Mouse (Mus musculus): ENCODE measurements at regions not wholly inside any gene's neighbourhood (a gene's known extent, or its start where the extent isn't known, plus 50 kb on each side); places are given as distances from the start of the nearest gene placed in this dataset.

DNA sequence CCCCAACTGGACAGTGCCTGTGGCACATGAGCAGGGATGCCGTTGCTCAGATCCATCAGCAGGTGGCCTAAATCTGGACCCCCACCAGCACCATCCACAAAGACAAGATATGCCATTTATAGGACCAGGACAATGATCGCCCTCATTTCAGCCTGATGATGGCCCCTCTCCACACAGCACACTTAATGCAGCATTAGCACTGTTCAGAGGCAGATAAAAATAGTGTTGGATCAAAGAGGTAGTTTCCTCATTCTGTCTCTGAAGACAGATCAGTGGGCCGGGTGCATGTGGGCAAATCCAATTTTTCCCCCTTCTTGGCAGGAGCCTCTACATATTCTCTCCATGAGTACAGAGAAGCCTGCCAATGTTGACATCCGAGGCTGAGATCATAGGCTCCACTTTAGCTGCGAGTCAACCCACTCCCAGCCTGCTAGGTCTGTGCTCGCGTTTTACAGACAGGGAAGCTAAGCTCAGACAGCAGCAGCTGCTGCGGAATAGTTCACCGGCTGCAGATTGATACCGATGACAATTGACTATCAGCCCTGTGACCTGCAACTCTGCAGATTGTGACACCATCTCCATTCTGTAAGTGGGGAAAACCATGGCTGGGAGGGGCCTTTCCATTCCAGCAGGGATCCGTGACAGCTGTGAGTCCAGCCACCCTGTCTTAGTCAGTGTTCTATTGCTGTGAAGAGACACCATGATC is 188.7 kb upstream of the Hs6st1 start:
- Histone ChIP-seq H3K27me3 (replicated peaks; ENCODE audit: insufficient read depth, low read length) (no peaks in the 10 kb centered on the region), H3K9me3 (ENCODE audit: low read length) (no peaks in the 10 kb centered on the region), H3K27ac (ENCODE audit: low read length) (no peak overlapping the region), H3K4me3 (ENCODE audit: low read depth, low read length) (no peak overlapping the region), H3K4me1 (ENCODE audit: insufficient read depth, low read depth, low read length) (peaks cover 8% of the 10 kb centered on the region; the same call in 1 of the 2 replicates), H3K36me3 (ENCODE audit: insufficient read depth, low read length) (no peaks in the 10 kb centered on the region), H3K9ac (replicated peaks; ENCODE audit: low read depth) (no peak overlapping the region), H3K4me2 (replicated peaks; ENCODE audit: low read depth, low read length) (no peak overlapping the region)
- no peak for TF ChIP-seq EP300 (IDR thresholded peaks at IDR 0.05)
- TF ChIP-seq CTCF (IDR thresholded peaks at IDR 0.05) = peak; percentile 29
- DNase-seq (ENCODE audit: low spot score) (peak; percentile 83), ATAC-seq (peak; percentile 90)
- WGBS = 45% methylated on average over 11 of the region's 11 CpGs

DNA sequence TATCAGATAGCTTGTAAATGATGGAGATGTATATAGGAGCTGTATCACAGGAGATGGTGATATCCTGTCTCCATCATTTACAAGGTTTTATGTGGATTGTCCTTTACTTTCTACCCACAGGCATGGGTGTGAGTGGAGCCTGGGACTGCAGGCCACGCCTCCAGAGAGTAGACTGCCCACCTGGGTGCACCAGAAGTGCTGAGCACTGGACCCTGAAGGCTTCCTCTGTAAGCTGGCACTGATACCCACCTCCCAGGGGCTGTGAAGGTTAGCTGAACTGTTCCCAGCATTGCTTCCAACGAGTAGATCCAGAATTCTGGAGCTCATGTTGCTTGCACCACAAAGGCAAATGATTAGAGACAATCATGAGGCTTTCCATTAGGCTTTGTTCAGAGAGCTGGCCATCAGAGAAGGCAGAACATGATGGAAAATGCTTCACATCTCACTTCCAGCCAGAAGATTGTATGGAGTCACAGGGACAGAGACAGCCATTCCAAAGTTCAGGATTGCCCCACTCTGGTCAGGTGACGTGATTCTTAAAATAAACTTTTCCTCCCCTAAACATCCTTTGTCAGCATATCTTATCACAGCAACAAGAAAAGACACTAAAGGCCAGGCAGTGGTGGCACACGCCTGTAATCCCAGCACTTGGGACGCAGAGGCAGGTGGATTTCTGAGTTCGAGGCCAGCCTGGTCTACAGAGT is 187.5 kb upstream of the Hs6st1 start:
- no peak for ATAC-seq
- Histone ChIP-seq H3K9me3 (ENCODE audit: low read length) (no peaks in the 10 kb centered on the region), H3K27me3 (replicated peaks; ENCODE audit: insufficient read depth, low read length) (no peaks in the 10 kb centered on the region), H3K27ac (ENCODE audit: low read length) (no peak overlapping the region), H3K4me3 (ENCODE audit: low read depth, low read length) (no peak overlapping the region), H3K4me2 (replicated peaks; ENCODE audit: low read depth, low read length) (no peak overlapping the region), H3K36me3 (ENCODE audit: insufficient read depth, low read length) (no peaks in the 10 kb centered on the region), H3K4me1 (ENCODE audit: insufficient read depth, low read depth, low read length) (no peaks in the 10 kb centered on the region), H3K9ac (replicated peaks; ENCODE audit: low read depth) (no peak overlapping the region)
- TF ChIP-seq EP300 (IDR thresholded peaks at IDR 0.05) = no peak
- no peak for TF ChIP-seq CTCF (IDR thresholded peaks at IDR 0.05)
- WGBS = 80% methylated on average over 6 of the region's 6 CpGs
- DNase-seq (ENCODE audit: low spot score) = no peak

DNA sequence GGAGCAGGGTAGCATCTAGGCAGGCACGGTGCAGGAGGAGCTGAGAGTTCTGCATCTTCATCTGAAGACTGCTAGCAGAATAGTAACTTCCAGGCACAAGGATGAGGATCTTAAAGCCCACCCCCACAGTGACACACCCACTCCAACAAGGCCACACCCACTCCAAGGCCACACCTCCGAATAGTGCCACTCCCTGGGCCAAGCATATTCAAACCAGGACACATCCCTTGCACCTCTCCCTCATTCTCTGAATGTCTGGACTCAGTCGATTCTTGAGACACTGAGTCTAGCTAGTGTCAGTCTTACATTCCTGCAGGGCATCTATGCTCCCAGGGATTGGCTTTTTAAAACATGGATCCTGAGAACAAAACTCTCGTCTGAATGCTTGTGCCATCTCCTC is 186.7 kb upstream of the Hs6st1 start:
- no peak overlapping the region for H3K27ac ChIP-seq (ENCODE audit: low read length)
- no peak overlapping the region for H3K4me2 ChIP-seq (replicated peaks; ENCODE audit: low read depth, low read length)
- TF ChIP-seq CTCF (IDR thresholded peaks at IDR 0.05) (no peak), EP300 (IDR thresholded peaks at IDR 0.05) (no peak)
- H3K27me3 ChIP-seq (replicated peaks; ENCODE audit: insufficient read depth, low read length) = no peaks in the 10 kb centered on the region
- WGBS = 74% methylated on average over 4 of the region's 4 CpGs
- no peak for ATAC-seq
- no peaks in the 10 kb centered on the region for H3K9me3 ChIP-seq (ENCODE audit: low read length)
- H3K9ac ChIP-seq (replicated peaks; ENCODE audit: low read depth) = no peak overlapping the region
- H3K4me3 ChIP-seq (ENCODE audit: low read depth, low read length) = no peak overlapping the region
- no peaks in the 10 kb centered on the region for H3K4me1 ChIP-seq (ENCODE audit: insufficient read depth, low read depth, low read length)
- no peaks in the 10 kb centered on the region for H3K36me3 ChIP-seq (ENCODE audit: insufficient read depth, low read length)
- no peak for DNase-seq (ENCODE audit: low spot score)

DNA sequence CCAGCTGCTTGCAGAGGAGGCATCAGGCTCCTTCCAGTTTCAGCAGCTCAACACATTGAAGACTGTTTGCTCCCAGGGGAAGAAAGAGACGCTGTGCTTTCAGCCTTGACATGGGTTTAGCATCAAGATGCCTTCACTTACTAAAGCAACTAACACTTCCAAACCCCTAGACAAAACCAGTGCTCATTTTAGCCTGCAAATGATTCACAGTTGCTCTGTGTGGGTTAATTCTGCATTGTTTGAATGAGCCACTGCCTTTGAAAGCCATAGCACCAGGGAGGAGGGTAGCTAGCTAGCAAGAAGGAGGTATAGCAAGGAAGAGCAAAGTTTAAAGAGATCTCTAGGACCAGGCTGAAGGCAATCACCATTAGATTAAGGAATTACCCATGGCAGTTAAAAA is 186.1 kb upstream of the Hs6st1 start:
- Histone ChIP-seq H3K27ac (ENCODE audit: low read length) (no peak overlapping the region), H3K4me1 (ENCODE audit: insufficient read depth, low read depth, low read length) (no peaks in the 10 kb centered on the region), H3K9me3 (ENCODE audit: low read length) (no peaks in the 10 kb centered on the region), H3K4me2 (replicated peaks; ENCODE audit: low read depth, low read length) (no peak overlapping the region), H3K36me3 (ENCODE audit: insufficient read depth, low read length) (no peaks in the 10 kb centered on the region), H3K27me3 (replicated peaks; ENCODE audit: insufficient read depth, low read length) (no peaks in the 10 kb centered on the region), H3K4me3 (ENCODE audit: low read depth, low read length) (no peak overlapping the region), H3K9ac (replicated peaks; ENCODE audit: low read depth) (no peak overlapping the region)
- ATAC-seq = no peak
- WGBS = 83% methylated on average over 1 of the region's 1 CpGs
- TF ChIP-seq EP300 (IDR thresholded peaks at IDR 0.05) (no peak), CTCF (IDR thresholded peaks at IDR 0.05) (no peak)
- no peak for DNase-seq (ENCODE audit: low spot score)

DNA sequence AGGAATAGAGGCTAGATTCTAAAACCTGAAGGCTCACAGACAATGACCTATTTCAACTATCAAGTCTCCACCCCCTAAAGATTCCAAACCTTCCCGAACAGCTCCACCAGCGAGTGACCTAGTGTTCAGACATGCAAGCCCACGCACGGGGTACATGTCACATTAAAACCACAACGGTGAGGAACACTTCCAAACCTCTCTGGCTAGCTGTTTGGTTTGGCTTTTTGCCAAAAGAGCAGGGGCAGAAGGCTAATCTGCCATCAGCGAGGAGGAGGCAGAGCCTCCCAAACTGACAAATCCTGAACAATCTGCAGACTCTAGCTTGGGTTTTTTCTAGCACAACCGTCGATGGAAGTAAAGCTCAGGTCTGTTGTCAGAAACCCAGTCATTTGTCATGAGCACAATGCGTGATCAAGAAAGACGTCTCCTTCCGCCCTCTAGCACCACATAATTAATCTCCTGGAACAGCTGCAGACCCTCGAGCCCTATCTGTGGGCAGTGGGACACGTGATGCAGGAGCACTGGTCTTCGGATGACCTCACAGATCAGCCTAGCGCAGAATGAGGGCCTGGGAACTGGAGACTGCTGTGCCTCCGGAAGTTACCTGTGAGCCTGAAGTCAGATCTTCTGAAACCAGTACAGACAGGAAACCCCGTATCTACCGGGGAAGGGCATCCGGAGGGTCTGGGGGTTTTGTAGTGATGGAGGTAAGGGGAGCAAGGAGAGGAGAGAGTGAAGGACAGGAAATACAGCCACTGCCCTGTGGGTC is 178.3 kb upstream of the Hs6st1 start:
- Histone ChIP-seq H3K27me3 (replicated peaks; ENCODE audit: insufficient read depth, low read length) (no peaks in the 10 kb centered on the region), H3K4me3 (ENCODE audit: low read depth, low read length) (no peak overlapping the region), H3K4me2 (replicated peaks; ENCODE audit: low read depth, low read length) (no peak overlapping the region), H3K36me3 (ENCODE audit: insufficient read depth, low read length) (no peaks in the 10 kb centered on the region), H3K9me3 (ENCODE audit: low read length) (peaks cover under 1% of the 10 kb centered on the region; the same call in 1 of the 2 replicates), H3K9ac (replicated peaks; ENCODE audit: low read depth) (no peak overlapping the region), H3K27ac (ENCODE audit: low read length) (no peak overlapping the region), H3K4me1 (ENCODE audit: insufficient read depth, low read depth, low read length) (no peaks in the 10 kb centered on the region)
- no peak for ATAC-seq
- WGBS = 32% methylated on average over 19 of the region's 19 CpGs
- TF ChIP-seq EP300 (IDR thresholded peaks at IDR 0.05) (no peak), CTCF (IDR thresholded peaks at IDR 0.05) (no peak)
- no peak for DNase-seq (ENCODE audit: low spot score)

DNA sequence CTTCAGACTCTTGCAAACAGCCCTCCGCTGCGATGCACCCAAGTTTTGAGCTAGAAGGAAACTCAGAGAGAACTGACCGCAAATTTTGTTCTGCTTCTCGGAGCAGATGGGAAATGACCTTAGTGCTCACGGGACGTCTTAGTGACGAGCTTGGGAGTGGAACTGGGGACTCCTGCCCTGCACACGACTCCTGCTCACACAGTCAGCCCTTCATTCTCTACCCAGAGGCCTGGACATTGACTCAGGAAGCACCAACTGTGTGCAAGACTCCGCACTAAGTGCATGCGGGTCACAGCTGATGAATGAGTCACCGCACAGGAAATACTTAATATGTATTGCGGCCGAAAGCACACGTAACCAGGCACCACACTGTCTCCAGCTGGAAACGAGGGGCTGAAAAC is 177.7 kb upstream of the Hs6st1 start:
- Histone ChIP-seq H3K27me3 (replicated peaks; ENCODE audit: insufficient read depth, low read length) (no peaks in the 10 kb centered on the region), H3K4me1 (ENCODE audit: insufficient read depth, low read depth, low read length) (no peaks in the 10 kb centered on the region), H3K9ac (replicated peaks; ENCODE audit: low read depth) (no peak overlapping the region), H3K4me2 (replicated peaks; ENCODE audit: low read depth, low read length) (no peak overlapping the region), H3K4me3 (ENCODE audit: low read depth, low read length) (no peak overlapping the region), H3K9me3 (ENCODE audit: low read length) (peaks cover 4% of the 10 kb centered on the region; the same call in 1 of the 2 replicates), H3K27ac (ENCODE audit: low read length) (no peak overlapping the region), H3K36me3 (ENCODE audit: insufficient read depth, low read length) (no peaks in the 10 kb centered on the region)
- no peak for TF ChIP-seq CTCF (IDR thresholded peaks at IDR 0.05)
- no peak for TF ChIP-seq EP300 (IDR thresholded peaks at IDR 0.05)
- no peak for DNase-seq (ENCODE audit: low spot score)
- WGBS = 51% methylated on average over 15 of the region's 15 CpGs
- ATAC-seq = no peak
